Mouse (Mus musculus): Measurements from ENCODE around the gene Ddx20.

GRCm38 (mm10) chr3:105653544-105654380 lies 33.6 kb downstream of the Ddx20 start:
- TF ChIP-seq POLR2A (IDR thresholded peaks at IDR 0.05; ENCODE audit: control insufficient read depth, low read depth, low read length) (no peak), CTCF (IDR thresholded peaks at IDR 0.05; ENCODE audit: control insufficient read depth, insufficient read depth, insufficient replicate concordance, low read depth, low read length) (no peak)
